Mouse (Mus musculus): ENCODE results near the gene Gcnt7. TPM values are rescaled to one million over a fixed set of nuclear protein-coding genes. Genes with fewer than 3 reads are reported as not detected.
A peak's percentile ranks its signal among the peaks of the same experiment; 100 is the strongest.

The Gcnt7 gene
- polyA plus RNA-seq, 1 experiment from 2014 or later, result 1.4 TPM

DNA sequence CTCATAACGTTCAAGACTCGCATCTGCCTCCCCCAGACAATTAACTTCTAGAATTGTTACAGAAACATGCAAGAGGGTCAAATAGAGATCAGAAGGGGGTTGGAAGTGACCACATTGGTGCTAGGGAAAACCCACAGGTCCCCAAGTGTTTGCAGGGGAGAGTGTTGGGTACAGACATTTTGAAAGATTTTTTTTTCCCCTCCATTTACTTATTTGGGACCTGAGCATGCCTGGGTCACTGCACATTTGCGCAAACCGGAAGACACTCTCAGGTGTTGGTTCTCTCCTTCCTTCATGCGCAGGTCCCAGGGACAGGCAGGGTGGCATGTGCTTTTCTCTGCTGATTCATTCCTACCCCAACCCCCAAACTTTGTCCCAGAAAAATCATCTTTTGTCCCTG lies 41.5 kb downstream of the Gcnt7 start:
- no peak for ATAC-seq (ENCODE audit: insufficient read depth, low FRiP score, low read depth)
- no peaks in the 10 kb centered on the region for H3K9me3 ChIP-seq
- H3K4me1 ChIP-seq, result peaks cover 4% of the 10 kb centered on the region
- no peak overlapping the region for H3K9ac ChIP-seq
- H3K4me2 ChIP-seq, result no peak overlapping the region
- H3K36me3 ChIP-seq, result no peaks in the 10 kb centered on the region
- 86% methylated on average over 5 of the region's 5 CpGs for WGBS
- no peak overlapping the region for H3K27ac ChIP-seq
- H3K27me3 ChIP-seq (replicated peaks), result no peaks in the 10 kb centered on the region
- no peak overlapping the region for H3K4me3 ChIP-seq (replicated peaks)

- H3K4me1 ChIP-seq, result peaks cover 4% of the 10 kb centered on the region
- no peak for ATAC-seq (ENCODE audit: insufficient read depth, low FRiP score, low read depth)
- H3K27ac ChIP-seq, result no peak overlapping the region
These were observed 42.2 kb downstream of the Gcnt7 start for GRCm38 (mm10) chr2:172416218-172416617.

GRCm38 (mm10) chr2:172413894-172414293 lies 44.5 kb downstream of the Gcnt7 start:
- WGBS, result 39% methylated on average over 5 of the region's 5 CpGs

More at GRCm38 (mm10) chr2:172416218-172416617, 42.2 kb downstream of the Gcnt7 start:
- H3K9ac ChIP-seq, result no peak overlapping the region
- 60% methylated on average over 12 of the region's 12 CpGs for WGBS
- no peaks in the 10 kb centered on the region for H3K36me3 ChIP-seq
- H3K9me3 ChIP-seq, result no peaks in the 10 kb centered on the region
- no peak overlapping the region for H3K4me3 ChIP-seq (replicated peaks)
- no peaks in the 10 kb centered on the region for H3K27me3 ChIP-seq (replicated peaks)
- no peak overlapping the region for H3K4me2 ChIP-seq

DNA sequence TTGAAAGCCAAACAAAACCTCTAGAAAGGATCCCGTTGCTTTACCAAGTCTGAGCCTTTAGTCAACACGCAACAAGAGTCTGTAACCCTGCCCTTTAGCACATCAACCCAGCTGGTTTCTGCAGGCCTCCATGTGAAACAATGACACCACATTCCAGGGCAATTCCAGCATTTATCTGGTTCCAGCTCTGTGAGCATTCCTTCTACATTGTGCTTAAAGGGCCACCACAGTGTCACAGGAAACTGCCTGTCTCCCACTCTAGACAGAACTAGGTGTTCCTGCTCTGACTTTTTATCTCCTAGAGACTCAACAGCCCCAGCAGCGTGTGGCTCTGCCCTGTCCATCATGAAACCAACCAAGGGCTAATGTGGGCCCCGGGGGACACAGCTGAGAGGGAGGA lies 45.1 kb downstream of the Gcnt7 start:
- Histone ChIP-seq H3K36me3 (no peaks in the 10 kb centered on the region), H3K4me1 (peaks cover 4% of the 10 kb centered on the region), H3K27me3 (replicated peaks) (no peaks in the 10 kb centered on the region), H3K9me3 (no peaks in the 10 kb centered on the region), H3K4me3 (replicated peaks) (no peak overlapping the region), H3K4me2 (no peak overlapping the region), H3K27ac (no peak overlapping the region), H3K9ac (no peak overlapping the region)
- ATAC-seq (ENCODE audit: insufficient read depth, low FRiP score, low read depth), result no peak
- 17% methylated on average over 4 of the region's 4 CpGs for WGBS

More at GRCm38 (mm10) chr2:172413894-172414293, 44.5 kb downstream of the Gcnt7 start:
- H3K4me1 ChIP-seq, result peaks cover 4% of the 10 kb centered on the region
- H3K27me3 ChIP-seq (replicated peaks), result no peaks in the 10 kb centered on the region
- H3K9me3 ChIP-seq, result no peaks in the 10 kb centered on the region
- H3K4me2 ChIP-seq, result no peak overlapping the region
- no peak overlapping the region for H3K9ac ChIP-seq
- no peak overlapping the region for H3K4me3 ChIP-seq (replicated peaks)
- no peaks in the 10 kb centered on the region for H3K36me3 ChIP-seq
- ATAC-seq (ENCODE audit: insufficient read depth, low FRiP score, low read depth), result no peak
- H3K27ac ChIP-seq, result no peak overlapping the region

GRCm38 (mm10) chr2:172412454-172412853 lies 45.9 kb downstream of the Gcnt7 start:
- ATAC-seq (ENCODE audit: insufficient read depth, low FRiP score, low read depth), result no peak

GRCm38 (mm10) chr2:172411091-172411490 lies 47.3 kb downstream of the Gcnt7 start:
- no peaks in the 10 kb centered on the region for H3K9me3 ChIP-seq
- no peak overlapping the region for H3K4me3 ChIP-seq (replicated peaks)
- no peaks in the 10 kb centered on the region for H3K27me3 ChIP-seq (replicated peaks)
- peaks cover 4% of the 10 kb centered on the region for H3K4me1 ChIP-seq
- no peak for ATAC-seq (ENCODE audit: insufficient read depth, low FRiP score, low read depth)
- H3K9ac ChIP-seq, result no peak overlapping the region
- H3K27ac ChIP-seq, result no peak overlapping the region
- 85% methylated on average over 11 of the region's 11 CpGs for WGBS
- H3K36me3 ChIP-seq, result no peaks in the 10 kb centered on the region
- H3K4me2 ChIP-seq, result no peak overlapping the region

More at GRCm38 (mm10) chr2:172412454-172412853, 45.9 kb downstream of the Gcnt7 start:
- H3K27me3 ChIP-seq (replicated peaks), result no peaks in the 10 kb centered on the region
- H3K36me3 ChIP-seq, result no peaks in the 10 kb centered on the region
- H3K4me3 ChIP-seq (replicated peaks), result no peak overlapping the region
- WGBS, result 9% methylated on average over 9 of the region's 9 CpGs
- peak overlapping the region; percentile 13; the same call in 1 of the 2 replicates for H3K4me2 ChIP-seq
- H3K4me1 ChIP-seq, result peaks cover 4% of the 10 kb centered on the region
- no peaks in the 10 kb centered on the region for H3K9me3 ChIP-seq
- H3K9ac ChIP-seq, result no peak overlapping the region
- H3K27ac ChIP-seq, result no peak overlapping the region

GRCm38 (mm10) chr2:172410686-172411085 lies 47.7 kb downstream of the Gcnt7 start:
- no peaks in the 10 kb centered on the region for H3K27me3 ChIP-seq (replicated peaks)
- no peak for ATAC-seq (ENCODE audit: insufficient read depth, low FRiP score, low read depth)
- no peak overlapping the region for H3K9ac ChIP-seq
- no peaks in the 10 kb centered on the region for H3K9me3 ChIP-seq
- H3K4me1 ChIP-seq, result peaks cover 4% of the 10 kb centered on the region
- H3K27ac ChIP-seq, result no peak overlapping the region
- no peak overlapping the region for H3K4me3 ChIP-seq (replicated peaks)
- 84% methylated on average over 2 of the region's 2 CpGs for WGBS
- no peak overlapping the region for H3K4me2 ChIP-seq
- H3K36me3 ChIP-seq, result no peaks in the 10 kb centered on the region

DNA sequence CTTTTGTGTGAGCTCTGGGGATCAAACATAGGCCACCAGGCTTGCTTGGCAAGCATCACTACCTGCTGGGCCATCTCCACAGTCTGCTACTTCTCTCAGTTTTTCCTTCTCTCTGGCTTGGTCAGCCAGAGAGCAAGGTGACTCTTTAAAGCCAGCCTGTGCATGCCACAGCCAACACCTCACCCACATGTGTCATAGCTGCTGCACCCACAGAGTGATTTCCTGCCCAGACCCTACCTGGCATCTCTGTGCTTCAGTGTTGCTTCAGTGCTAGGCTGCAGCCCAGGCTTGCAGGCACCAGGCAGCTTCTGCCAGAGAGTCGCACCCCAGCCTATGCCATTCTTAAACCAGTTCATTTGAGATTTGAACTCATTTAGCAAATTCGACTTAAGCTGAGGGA lies 50.9 kb downstream of the Gcnt7 start:
- no peak for ATAC-seq (ENCODE audit: insufficient read depth, low FRiP score, low read depth)

GRCm38 (mm10) chr2:172406173-172406572 lies 52.2 kb downstream of the Gcnt7 start:
- 61% methylated on average over 4 of the region's 4 CpGs for WGBS
- H3K9me3 ChIP-seq, result no peaks in the 10 kb centered on the region
- H3K9ac ChIP-seq, result no peak overlapping the region
- H3K27me3 ChIP-seq (replicated peaks), result no peaks in the 10 kb centered on the region
- H3K27ac ChIP-seq, result no peak overlapping the region
- H3K4me2 ChIP-seq, result no peak overlapping the region
- no peak for ATAC-seq (ENCODE audit: insufficient read depth, low FRiP score, low read depth)
- no peaks in the 10 kb centered on the region for H3K36me3 ChIP-seq
- no peaks in the 10 kb centered on the region for H3K4me1 ChIP-seq
- H3K4me3 ChIP-seq (replicated peaks), result no peak overlapping the region

More for the DNA sequence above, 50.9 kb downstream of the Gcnt7 start:
- Histone ChIP-seq H3K4me1 (peaks cover 2% of the 10 kb centered on the region), H3K9me3 (no peaks in the 10 kb centered on the region), H3K27me3 (replicated peaks) (no peaks in the 10 kb centered on the region), H3K27ac (no peak overlapping the region), H3K4me2 (no peak overlapping the region), H3K4me3 (replicated peaks) (no peak overlapping the region), H3K36me3 (no peaks in the 10 kb centered on the region), H3K9ac (no peak overlapping the region)
- WGBS, result 70% methylated on average over 2 of the region's 2 CpGs

DNA sequence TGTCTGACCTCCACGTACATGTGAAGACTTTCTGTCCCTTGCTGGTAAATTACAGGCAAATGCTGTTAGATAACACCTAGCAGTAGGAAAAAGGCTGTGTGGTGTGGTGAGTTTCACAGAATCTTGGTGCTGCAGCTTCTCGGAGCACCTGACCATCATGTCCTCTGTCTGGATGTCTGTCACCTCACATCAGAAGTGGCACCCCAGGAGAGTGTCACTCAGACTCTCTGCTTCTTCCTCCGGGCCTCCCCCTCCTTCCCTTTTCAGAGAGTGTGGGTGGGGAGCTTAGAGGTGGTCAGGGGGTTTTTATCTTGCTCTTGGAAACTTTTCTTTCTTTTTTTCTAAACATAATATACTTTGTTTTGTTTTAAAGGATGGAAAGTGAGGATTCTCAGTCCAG lies 53.4 kb downstream of the Gcnt7 start:
- no peaks in the 10 kb centered on the region for H3K4me1 ChIP-seq
- H3K9ac ChIP-seq, result no peak overlapping the region
- no peak overlapping the region for H3K4me3 ChIP-seq (replicated peaks)
- H3K36me3 ChIP-seq, result no peaks in the 10 kb centered on the region
- no peak for ATAC-seq (ENCODE audit: insufficient read depth, low FRiP score, low read depth)
- H3K27me3 ChIP-seq (replicated peaks), result no peaks in the 10 kb centered on the region
- no peak overlapping the region for H3K4me2 ChIP-seq
- no peak overlapping the region for H3K27ac ChIP-seq
- H3K9me3 ChIP-seq, result no peaks in the 10 kb centered on the region
- 57% methylated on average over 3 of the region's 3 CpGs for WGBS

GRCm38 (mm10) chr2:172404239-172404638 lies 54.2 kb downstream of the Gcnt7 start:
- Histone ChIP-seq H3K4me2 (no peak overlapping the region), H3K9me3 (no peaks in the 10 kb centered on the region), H3K27ac (no peak overlapping the region), H3K4me3 (replicated peaks) (no peak overlapping the region), H3K27me3 (replicated peaks) (no peaks in the 10 kb centered on the region), H3K36me3 (no peaks in the 10 kb centered on the region), H3K9ac (no peak overlapping the region), H3K4me1 (no peaks in the 10 kb centered on the region)
- WGBS, result 62% methylated on average over 7 of the region's 7 CpGs
- ATAC-seq (ENCODE audit: insufficient read depth, low FRiP score, low read depth), result no peak

- Histone ChIP-seq H3K27ac (no peak overlapping the region; the same call in 1 of the 2 replicates), H3K36me3 (no peaks in the 10 kb centered on the region), H3K4me2 (no peak overlapping the region), H3K27me3 (replicated peaks) (no peaks in the 10 kb centered on the region), H3K4me3 (replicated peaks) (no peak overlapping the region), H3K4me1 (no peaks in the 10 kb centered on the region), H3K9ac (no peak overlapping the region), H3K9me3 (no peaks in the 10 kb centered on the region)
- WGBS, result 66% methylated on average over 13 of the region's 13 CpGs
- no peak for ATAC-seq (ENCODE audit: insufficient read depth, low FRiP score, low read depth)
These were observed 57.1 kb downstream of the Gcnt7 start for GRCm38 (mm10) chr2:172401116-172401825.
